Mouse (Mus musculus) CD4-positive, CD25-positive, alpha-beta regulatory T cell (primary cell): ENCODE results near the gene Efhd2. TPM values are rescaled to one million over a fixed set of nuclear protein-coding genes. Genes with fewer than 3 reads are reported as not detected.

Source experiments
- polyA plus RNA-seq: library from polyadenylated mRNA; unstranded; fragments of 100-300 nt; shearing (Covaris generic); gene quantifications from one replicate; pipeline ENCODE4 v1.2.1, GENCODE M21; 2017

The Efhd2 gene
- 114 TPM for polyA plus RNA-seq

DNA sequence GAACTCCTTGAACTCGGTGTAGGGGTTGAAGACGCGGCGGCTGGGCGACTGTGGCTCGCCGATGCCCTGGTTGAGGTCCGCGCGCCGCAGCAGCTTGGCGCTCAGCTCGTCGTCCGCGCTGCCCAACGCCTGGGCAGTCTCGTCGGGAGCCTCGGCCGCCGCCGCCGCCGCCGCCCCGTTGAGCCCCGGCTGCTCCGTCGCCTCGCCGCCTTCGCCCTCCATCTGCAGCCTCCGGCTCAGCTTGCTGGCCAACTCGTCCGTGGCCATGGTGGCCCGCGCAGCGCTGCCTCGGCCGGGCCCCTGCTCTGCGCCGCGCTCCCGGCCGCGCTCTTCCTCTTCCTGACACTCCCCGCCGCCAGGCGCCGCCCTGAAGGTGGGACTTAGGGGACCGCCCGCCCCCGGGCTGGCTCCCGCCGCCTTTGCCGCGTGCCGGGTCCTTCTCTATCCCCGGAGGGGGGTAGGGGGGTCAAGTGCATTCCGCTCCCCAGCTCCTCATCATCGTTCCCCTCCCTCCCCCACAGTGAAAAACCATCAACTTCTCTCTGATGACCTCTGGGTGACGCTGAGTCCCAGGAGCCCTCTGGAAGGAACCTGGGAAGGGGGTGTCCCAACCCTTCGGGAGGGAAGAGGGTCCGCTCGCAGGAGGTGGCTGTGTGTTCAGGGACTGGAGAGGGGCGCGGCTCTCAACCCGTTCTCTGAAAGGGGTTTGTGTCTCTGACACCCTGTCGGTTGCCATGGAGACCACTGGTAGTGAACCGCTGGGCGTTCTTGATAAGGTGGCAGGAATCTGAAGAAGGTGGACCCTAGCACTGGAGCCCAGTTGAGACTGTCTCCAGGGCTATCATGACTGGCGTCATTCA lies at the start of gene Efhd2:
Gene Efhd2, minus strand, starts transcription at position 320 of the 860 bp plus-strand sequence.

GRCm38 (mm10) chr4:141845999-141846398 lies 28.7 kb downstream of the Efhd2 start, which contains the start of gene Ctrc:
TSS of gene Ctrc (minus strand) at chr4:141846359.

DNA sequence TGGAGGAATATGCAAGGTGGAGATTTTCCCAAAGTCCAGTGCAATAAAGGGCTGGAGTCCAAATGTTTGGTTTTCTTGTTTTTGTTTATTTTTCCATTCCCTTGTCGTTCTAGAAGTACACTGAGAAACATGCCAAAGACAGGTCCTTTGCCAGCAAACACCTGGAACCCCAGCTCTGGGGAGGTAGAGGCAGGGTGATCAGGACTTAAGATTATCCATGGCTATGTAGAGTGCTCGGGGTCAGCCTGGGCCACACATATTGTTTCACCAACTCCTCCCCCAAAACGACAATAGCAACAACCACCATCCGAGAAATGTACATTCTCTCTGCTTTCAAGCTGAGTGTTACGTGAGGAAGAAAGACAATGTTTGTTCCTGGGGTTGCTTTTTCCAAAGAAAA lies 48.7 kb downstream of the Efhd2 start, which contains the start of gene Cela2a:
Gene Cela2a, minus strand, starts transcription at position 101 of the 400 bp plus-strand sequence.

Other genes starting within 250 kb of the Efhd2 start
- 11.3 TPM for gene Plekhm2, start 210.0 kb downstream of the Efhd2 start, polyA plus RNA-seq
- not detected for gene Rsc1a1, start 189.3 kb downstream of the Efhd2 start, polyA plus RNA-seq
- 25.9 TPM for gene Ddi2, start 151.5 kb downstream of the Efhd2 start, polyA plus RNA-seq
- not detected for gene Agmat, start 128.2 kb downstream of the Efhd2 start, polyA plus RNA-seq
- 4.5 TPM for gene Dnajc16, start 84.0 kb downstream of the Efhd2 start, polyA plus RNA-seq
- 18.5 TPM for gene Casp9, start 81.3 kb downstream of the Efhd2 start, polyA plus RNA-seq
- gene Cela2a, start 48.8 kb downstream of the Efhd2 start, polyA plus RNA-seq = 0.47 TPM
- not detected for gene Ctrc, start 28.6 kb downstream of the Efhd2 start, polyA plus RNA-seq
- 0.29 TPM for gene Fhad1, start 140.2 kb upstream of the Efhd2 start, polyA plus RNA-seq
- 1.3 TPM for gene Tmem51, start 209.4 kb upstream of the Efhd2 start, polyA plus RNA-seq